Mouse (Mus musculus) adrenal gland, adult 18-20 months (tissue): ENCODE data around the gene Col8a1. TPM values are rescaled to one million over a fixed set of nuclear protein-coding genes. Genes with fewer than 3 reads are reported as not detected.

ENCODE experiments used
- total RNA-seq, 2 experiments: library from RNA; stranded (reverse); gene quantifications; 1 replicate in 1 of 2; 2 replicates in 1 of 2; pipeline ENCODE4 v1.2.3; 2021

Gene Col8a1
- total RNA-seq, 2 experiments from 2014 or later, result 3.0 to 3.5 TPM

Other genes starting within 250 kb of the Col8a1 start
- 10 to 100 TPM; 15.0 to 16.9 TPM for gene Cmss1, start 147.9 kb downstream of the Col8a1 start, total RNA-seq